Mouse (Mus musculus): Measurements from ENCODE around the gene Slc6a17. TPM values are rescaled to one million over a fixed set of nuclear protein-coding genes. Genes with fewer than 3 reads are reported as not detected.

The Slc6a17 gene
- total RNA-seq, 2 experiments from 2014 or later: 258 to 262 TPM

DNA sequence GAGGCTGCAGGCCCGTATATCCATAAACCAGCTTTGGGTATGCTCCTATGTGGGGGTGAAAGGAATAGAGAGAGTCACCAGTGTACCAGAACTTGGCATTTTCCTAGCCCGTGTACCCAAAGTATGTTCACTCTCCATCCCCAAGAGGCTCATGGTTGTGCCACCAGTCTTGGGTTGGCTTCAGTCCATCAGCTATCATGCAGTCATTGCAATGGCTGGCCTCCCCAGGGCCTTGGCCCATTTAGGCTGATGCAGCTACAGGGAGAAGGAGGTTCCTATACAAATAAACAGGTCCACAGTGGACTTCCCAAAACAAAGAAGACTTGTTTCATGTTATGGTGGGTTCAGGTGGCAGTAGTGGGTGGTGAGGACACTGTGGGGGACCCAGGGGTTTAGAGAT is 80.2 kb downstream of the Slc6a17 start:
- intact Hi-C loops (cut with DNase I): no loop called here
- DNase-seq (ENCODE audit: extremely low spot score in 1 of 2, low spot score in 2 of 2): no peak

DNA sequence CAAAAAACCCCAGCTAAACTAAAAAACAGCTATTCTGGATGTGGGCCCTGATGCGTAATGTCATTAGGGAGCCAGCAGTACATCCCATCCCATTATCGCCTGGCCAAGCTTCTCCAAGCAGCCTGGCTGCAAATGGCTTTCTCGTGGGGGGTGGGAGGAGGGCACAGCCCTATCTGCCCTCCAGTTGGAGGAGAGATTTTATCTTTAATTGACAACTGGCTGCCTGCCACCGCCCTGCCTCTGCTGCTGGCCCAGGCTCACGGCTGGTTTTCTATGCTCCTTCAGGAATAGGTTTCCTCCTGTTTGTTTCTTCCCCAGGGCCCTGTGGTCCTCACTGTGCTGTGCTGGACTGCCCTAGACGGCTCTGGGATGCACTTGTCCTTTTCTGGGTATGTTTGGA is 81.4 kb downstream of the Slc6a17 start:
- DNase-seq (ENCODE audit: extremely low spot score in 1 of 2, low spot score in 2 of 2): peak in 1 of 2 experiments; percentile 43

DNA sequence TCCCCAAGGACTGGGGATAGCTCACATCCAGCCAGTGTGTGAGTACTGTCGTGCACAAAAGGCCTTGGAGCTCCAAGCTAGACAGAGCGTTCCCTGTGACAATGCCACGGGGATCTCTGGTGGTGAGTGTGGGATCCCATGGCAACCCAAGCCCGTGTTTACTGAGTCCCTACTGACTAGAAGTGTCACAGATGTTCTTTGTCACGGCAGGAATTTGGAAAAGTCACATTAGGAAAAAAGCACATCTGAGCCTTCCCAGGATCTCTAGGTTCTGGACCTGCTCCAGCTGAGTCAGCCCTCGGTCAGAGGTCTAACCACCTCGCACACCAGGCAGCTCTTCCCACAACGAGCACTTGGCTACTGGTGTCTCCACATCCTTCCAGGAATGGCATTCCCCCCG is 84.2 kb downstream of the Slc6a17 start:
- DNase-seq (ENCODE audit: extremely low spot score in 1 of 2, low spot score in 2 of 2): peak in 1 of 2 experiments; percentile 39
- intact Hi-C loops (cut with DNase I): loop anchor here (5.0 kb wide), 1 partner anchor 46 kb away; no protein-coding TSS in a partner anchor

More for the DNA sequence above, 81.4 kb downstream of the Slc6a17 start:
- intact Hi-C loops (cut with DNase I): no loop called here

DNA sequence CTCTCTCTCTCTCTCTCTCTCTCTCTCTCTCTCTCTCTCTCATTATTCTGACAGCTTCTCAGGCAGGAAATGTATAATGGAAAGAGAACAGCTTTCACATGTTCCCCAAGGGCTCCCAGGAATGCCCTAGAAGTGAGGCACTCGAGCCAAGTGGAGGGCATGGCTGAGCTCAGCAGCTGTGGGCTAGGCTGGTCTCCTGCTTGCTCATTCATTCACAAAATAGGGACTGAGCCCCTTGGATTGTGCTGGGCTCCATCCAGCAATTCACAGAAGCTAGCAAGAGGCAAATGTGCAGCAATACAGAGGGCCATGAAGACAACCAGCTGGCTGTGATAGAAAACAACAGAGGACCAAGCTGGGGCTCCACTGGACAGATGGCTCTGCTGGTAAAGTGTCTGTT is 86.5 kb downstream of the Slc6a17 start:
- intact Hi-C loops (cut with DNase I): loop anchor here (5.0 kb wide), 1 partner anchor 44 kb away; no protein-coding TSS in a partner anchor
- DNase-seq (ENCODE audit: extremely low spot score in 1 of 2, low spot score in 2 of 2): no peak

DNA sequence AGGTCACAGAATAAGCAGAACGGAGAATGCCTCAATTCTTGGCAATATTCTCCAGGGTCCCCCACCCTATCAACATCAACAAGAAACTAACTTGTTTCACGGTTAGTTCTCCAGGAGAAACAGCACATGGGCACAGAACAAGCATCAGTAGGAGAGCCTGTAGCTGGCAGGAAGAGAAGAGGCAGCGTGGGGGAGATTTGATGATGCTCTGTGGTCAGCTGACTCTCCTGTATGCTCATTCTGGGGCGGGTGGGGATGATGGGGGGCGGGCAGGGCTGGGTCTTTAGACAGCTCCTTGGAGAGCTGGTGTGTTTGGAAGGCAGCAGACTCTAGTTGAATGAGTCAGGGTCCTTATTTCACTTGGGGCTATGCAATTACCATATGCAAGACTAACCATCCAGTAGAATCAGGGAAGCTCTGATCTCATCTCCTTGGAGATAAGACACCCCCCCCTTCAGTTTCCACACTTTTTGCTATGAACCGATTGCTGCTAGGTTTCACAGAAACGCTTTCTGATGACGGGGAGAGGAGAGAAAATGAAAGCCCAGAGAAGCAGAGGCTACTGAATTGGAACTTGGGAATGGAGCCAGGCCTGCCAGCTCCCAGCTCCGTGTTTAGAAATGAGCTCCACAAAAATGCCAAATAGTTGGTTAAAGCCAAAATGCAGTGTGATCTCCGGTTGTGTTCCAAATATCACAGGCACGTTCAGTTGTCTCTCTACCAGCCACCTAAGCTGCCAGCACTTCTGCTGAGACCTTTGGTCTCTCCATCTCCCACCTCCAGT is 93.4 kb downstream of the Slc6a17 start:
- intact Hi-C loops (cut with DNase I): no loop called here
- DNase-seq (ENCODE audit: extremely low spot score in 1 of 2, low spot score in 2 of 2): peak; percentile 51 to 76

DNA sequence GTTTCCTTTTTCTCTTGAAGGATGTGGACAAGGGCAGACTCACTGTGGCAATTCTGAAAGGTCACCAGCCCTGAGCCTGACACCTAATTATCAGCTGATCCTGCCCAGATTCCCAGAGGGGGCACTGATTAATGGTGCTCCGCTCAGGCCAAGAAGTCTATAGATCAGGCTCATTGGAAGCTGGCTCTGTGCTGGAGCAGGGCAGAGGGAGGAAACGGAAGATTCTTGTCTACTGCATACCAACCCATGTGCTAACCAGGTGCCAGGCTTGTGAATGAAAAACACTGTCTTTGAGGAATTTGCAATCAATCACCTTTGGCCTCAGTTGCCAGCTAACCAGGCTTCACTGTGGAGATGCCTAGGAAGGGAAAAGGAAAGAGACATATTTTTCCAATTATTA is 97.7 kb downstream of the Slc6a17 start:
- DNase-seq (ENCODE audit: extremely low spot score in 1 of 2, low spot score in 2 of 2): no peak
- intact Hi-C loops (cut with DNase I): no loop called here

Other genes with a start within 250 kb of the Slc6a17 start
- 10 to 100 TPM; 57.2 to 63.4 TPM for gene Lamtor5, start 239.2 kb downstream of the Slc6a17 start, total RNA-seq (2021)
- 1 to 10 TPM; 1.8 to 2.3 TPM for gene Slc16a4, start 226.8 kb downstream of the Slc6a17 start, total RNA-seq (2021)
- gene Rbm15, start 184.3 kb downstream of the Slc6a17 start, total RNA-seq (2021): 10 to 100 TPM; 21.3 to 23.3 TPM
- gene Kcnc4, start 58.5 kb downstream of the Slc6a17 start, total RNA-seq (2021): 10 to 100 TPM; 57.3 to 58.5 TPM
- gene Ubl4b, start 37.1 kb upstream of the Slc6a17 start, total RNA-seq (2021): not detected
- gene Alx3, start 77.0 kb upstream of the Slc6a17 start, total RNA-seq (2021): 1 to 10 TPM in 1 of 2 experiments, under 1 TPM in 1; 0.71 to 1.3 TPM
- not detected for gene Gm10961, start 113.3 kb upstream of the Slc6a17 start, total RNA-seq (2021)
- 10 to 100 TPM; 79.0 to 85.0 TPM for gene Strip1, start 113.7 kb upstream of the Slc6a17 start, total RNA-seq (2021)
- gene Ahcyl1, start 178.5 kb upstream of the Slc6a17 start, total RNA-seq (2021): 100 to 1,000 TPM; 246 to 267 TPM
- 1 to 10 TPM; 7.5 to 8.3 TPM for gene Csf1, start 242.5 kb upstream of the Slc6a17 start, total RNA-seq (2021)

Data from left cerebral cortex, postnatal 10 days (tissue).